Mouse (Mus musculus) small intestine, adult 2 months (tissue): ENCODE results near the gene Sipa1l1. TPM values are rescaled to one million over a fixed set of nuclear protein-coding genes. Genes with fewer than 3 reads are reported as not detected.

Experiments used
- H3K27ac ChIP-seq: fragments of 200-500 bp; 2 replicates; pipeline ENCODE4 v1.5.1; 2012; ENCODE audit warnings: low read depth, low read length, control low read depth, inconsistent platforms; ENCODE audit not compliant: insufficient read depth
- H3K27me3 ChIP-seq: fragments of 200-500 bp; 2 replicates; pipeline ENCODE4 v1.6.1; 2012; ENCODE audit warnings: mild to moderate bottlenecking, moderate library complexity, low read length, inconsistent platforms; ENCODE audit not compliant: control insufficient read depth, insufficient read depth
- H3K36me3 ChIP-seq: fragments of 200-500 bp; 2 replicates; pipeline ENCODE4 v1.6.1; 2012; ENCODE audit warnings: mild to moderate bottlenecking, low read length, control low read depth, inconsistent platforms; ENCODE audit not compliant: control insufficient read depth, insufficient read depth
- H3K4me1 ChIP-seq: fragments of 200-500 bp; 2 replicates; pipeline ENCODE4 v1.6.1; 2012; ENCODE audit warnings: low read length, inconsistent platforms, mixed read lengths; ENCODE audit not compliant: control insufficient read depth, insufficient read depth, insufficient read length
- H3K4me3 ChIP-seq: fragments of 200-500 bp; 2 replicates; pipeline ENCODE4 v1.5.1; 2012; ENCODE audit warnings: low read depth, mild to moderate bottlenecking, control low read depth, inconsistent platforms, low read length, moderate library complexity
- CTCF ChIP-seq: fragments of 200-500 bp; IDR thresholded peaks from 2 replicates; pipeline ENCODE4 v1.5.1; 2012; ENCODE audit warnings: low read depth, mild to moderate bottlenecking, control low read depth, inconsistent platforms, low read length, moderate library complexity, mixed read lengths; ENCODE audit not compliant: insufficient replicate concordance, insufficient read length; ENCODE audit errors: extremely low read depth
- POLR2A ChIP-seq: fragments of 200-500 bp; IDR thresholded peaks from 2 replicates; pipeline ENCODE4 v1.6.1; 2012; ENCODE audit warnings: low read depth, mild to moderate bottlenecking, control low read depth, inconsistent platforms, low read length, moderate library complexity
- WGBS: fragments of 180-500 bp; shearing (Covaris S2); methylation state at CpG from one replicate; pipeline ENCODE4 v1.1.7; 2018; 5-methylcytosine and 5-hydroxymethylcytosine counted together
- polyA plus RNA-seq: library from polyadenylated mRNA; depleted of rRNA; stranded (reverse); fragments of >200 nt; gene quantifications from 2 replicates; pipeline ENCODE4 v1.2.3, GENCODE M21; 2012

The Sipa1l1 gene
- polyA plus RNA-seq, 1 experiment, result 13.4 TPM

- peaks cover 42% of the 10 kb centered on the region for H3K36me3 ChIP-seq
- WGBS, result 79% methylated on average over 9 of the region's 9 CpGs
- no peak overlapping the region for H3K4me3 ChIP-seq
- H3K27ac ChIP-seq, result no peak overlapping the region
- no peaks in the 10 kb centered on the region for H3K27me3 ChIP-seq
- no peaks in the 10 kb centered on the region; the same call in 1 of the 2 replicates for H3K4me1 ChIP-seq
- no peak for TF ChIP-seq POLR2A
- TF ChIP-seq CTCF, result no peak
Measured at GRCm38 (mm10) chr12:82448129-82448815, 279.2 kb downstream of the Sipa1l1 start.

DNA sequence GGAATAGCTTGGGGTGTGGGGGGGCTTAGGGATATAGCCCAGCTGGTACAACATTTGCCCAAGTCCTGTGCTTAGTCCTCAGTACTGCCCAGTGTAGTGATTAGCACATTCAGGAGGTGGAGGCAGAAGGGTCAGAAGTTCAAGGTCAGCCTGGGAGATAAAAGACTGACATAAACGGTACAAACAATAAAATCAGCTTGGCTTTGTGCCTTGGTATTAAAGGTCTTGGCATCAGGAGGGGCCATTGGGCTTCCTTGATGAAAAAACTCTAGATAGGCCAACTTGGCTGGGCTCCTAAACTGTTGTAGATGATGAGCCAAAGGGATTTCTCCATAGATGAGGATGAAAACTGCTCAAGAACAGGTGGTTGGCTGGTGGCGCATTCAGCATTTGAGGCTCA lies 283.3 kb downstream of the Sipa1l1 start:
- WGBS, result 42% methylated on average over 2 of the region's 2 CpGs
- no peak overlapping the region for H3K4me3 ChIP-seq

DNA sequence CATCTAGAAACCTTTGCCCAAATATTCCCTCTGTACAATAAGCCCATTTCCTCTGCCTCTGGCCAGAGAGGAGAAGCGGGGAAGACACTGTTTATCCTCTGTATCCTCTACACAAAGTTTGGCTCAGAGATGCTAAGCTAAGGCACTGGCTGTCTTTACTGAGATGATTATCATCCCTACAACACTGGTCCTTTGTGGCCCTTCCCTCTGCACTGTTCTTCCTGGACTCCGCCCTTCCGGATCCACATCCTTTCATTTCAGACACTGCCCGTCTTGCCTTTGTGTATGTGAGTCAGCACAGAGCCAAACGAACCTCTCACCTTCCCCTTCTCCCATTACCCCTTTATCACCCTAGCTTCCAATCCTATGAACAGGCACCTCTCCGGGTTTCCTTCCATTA lies 285.3 kb downstream of the Sipa1l1 start:
- Histone ChIP-seq H3K36me3 (peaks cover 7% of the 10 kb centered on the region), H3K4me1 (peaks cover 8% of the 10 kb centered on the region; the same call in 1 of the 2 replicates), H3K27me3 (no peaks in the 10 kb centered on the region), H3K27ac (no peak overlapping the region), H3K4me3 (no peak overlapping the region)
- no peak for TF ChIP-seq POLR2A
- no peak for TF ChIP-seq CTCF
- WGBS, result 58% methylated on average over 6 of the region's 6 CpGs

More for the DNA sequence above, 283.3 kb downstream of the Sipa1l1 start:
- peaks cover 21% of the 10 kb centered on the region for H3K36me3 ChIP-seq
- H3K4me1 ChIP-seq, result peaks cover 8% of the 10 kb centered on the region; the same call in 1 of the 2 replicates
- no peak overlapping the region for H3K27ac ChIP-seq
- no peaks in the 10 kb centered on the region for H3K27me3 ChIP-seq
- TF ChIP-seq POLR2A (no peak), CTCF (no peak)

- WGBS, result 37% methylated on average over 10 of the region's 10 CpGs
- Histone ChIP-seq H3K4me3 (no peak overlapping the region), H3K4me1 (peaks cover 8% of the 10 kb centered on the region; the same call in 1 of the 2 replicates), H3K36me3 (0 out of 2 replicates have a peak, but pooled peaks cover 1% of the 10 kb centered on the region), H3K27ac (no peak overlapping the region), H3K27me3 (no peaks in the 10 kb centered on the region)
- TF ChIP-seq POLR2A (no peak), CTCF (no peak)
Measured at GRCm38 (mm10) chr12:82455700-82456413, 286.7 kb downstream of the Sipa1l1 start.

- TF ChIP-seq CTCF (no peak), POLR2A (no peak)
- Histone ChIP-seq H3K4me1 (peaks cover 8% of the 10 kb centered on the region; the same call in 1 of the 2 replicates), H3K27ac (no peak overlapping the region), H3K27me3 (no peaks in the 10 kb centered on the region), H3K4me3 (no peak overlapping the region), H3K36me3 (0 out of 2 replicates have a peak, but pooled peaks cover 1% of the 10 kb centered on the region)
- 46% methylated on average over 1 of the region's 1 CpGs for WGBS
Measured at GRCm38 (mm10) chr12:82456414-82456805, 287.3 kb downstream of the Sipa1l1 start.

DNA sequence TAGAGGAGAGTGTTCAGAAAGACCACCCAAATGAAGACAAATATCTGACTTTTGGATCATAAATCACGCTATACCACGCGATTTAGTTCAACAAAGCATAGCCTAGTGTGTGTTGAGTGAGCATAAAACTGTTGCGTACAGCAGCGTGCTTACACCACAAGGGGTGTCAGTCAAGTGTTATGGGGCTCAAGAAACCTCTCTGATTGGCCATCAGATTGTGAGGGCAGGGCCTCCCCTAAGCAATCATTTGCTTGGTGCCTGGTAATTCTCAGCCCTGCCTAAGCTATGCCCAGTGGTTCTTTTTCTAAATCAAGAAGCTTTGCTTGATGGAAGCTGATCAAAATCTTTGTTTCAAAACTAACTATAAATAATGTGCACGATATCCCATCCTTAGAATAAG lies 288.5 kb downstream of the Sipa1l1 start:
- Histone ChIP-seq H3K4me3 (no peak overlapping the region), H3K36me3 (0 out of 2 replicates have a peak, but pooled peaks cover 1% of the 10 kb centered on the region), H3K4me1 (peaks cover 8% of the 10 kb centered on the region; the same call in 1 of the 2 replicates), H3K27ac (no peak overlapping the region), H3K27me3 (no peaks in the 10 kb centered on the region)
- TF ChIP-seq POLR2A (no peak), CTCF (no peak)
- WGBS, result 89% methylated on average over 6 of the region's 6 CpGs

DNA sequence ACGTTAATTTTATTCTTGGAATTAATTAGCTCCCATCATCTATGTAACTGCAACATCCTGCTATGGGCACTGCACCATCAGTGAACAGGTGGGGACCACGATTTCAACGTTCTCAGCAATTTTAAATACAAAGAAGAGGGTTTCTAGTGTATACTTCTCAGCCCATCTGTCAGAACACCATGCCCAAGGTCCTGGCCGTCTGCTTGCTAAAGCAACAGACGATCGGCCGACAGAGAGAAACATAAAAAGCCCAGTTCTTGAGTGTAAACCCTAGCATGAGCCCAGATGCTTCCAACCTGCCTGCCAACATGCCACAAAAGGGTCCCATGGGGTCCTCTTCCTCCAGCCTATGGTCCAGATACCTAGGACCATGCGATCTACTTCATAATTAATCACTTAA lies 288.9 kb downstream of the Sipa1l1 start:
- TF ChIP-seq POLR2A, result no peak
- no peak for TF ChIP-seq CTCF
- Histone ChIP-seq H3K4me3 (no peak overlapping the region), H3K36me3 (no peaks in the 10 kb centered on the region), H3K27ac (no peak overlapping the region), H3K4me1 (peaks cover 8% of the 10 kb centered on the region; the same call in 1 of the 2 replicates), H3K27me3 (no peaks in the 10 kb centered on the region)
- WGBS, result 91% methylated on average over 8 of the region's 8 CpGs
